Mouse (Mus musculus) lung, postnatal 0 days (tissue): Measurements from ENCODE around the gene Rbm4.

Experiments
- CTCF ChIP-seq: IDR thresholded peaks from 2 replicates; pipeline ENCODE4 v1.5.1; 2016; ENCODE audit warnings: antibody characterized with exemption, mild to moderate bottlenecking
- EP300 ChIP-seq: IDR thresholded peaks from 2 replicates; pipeline ENCODE4 v1.6.1; 2016; ENCODE audit warnings: antibody characterized with exemption, mild to moderate bottlenecking, control low read depth

GRCm38 (mm10) chr19:4833977-4834376 is 40.3 kb upstream of the Rbm4 start:
- TF ChIP-seq CTCF (no peak), EP300 (no peak)
